ENCODE assay signal across 21 mouse cellular contexts in genomic region chr5:120602210-120602609, GRCm38 (mm10). TPM values are rescaled to one million over a fixed set of nuclear protein-coding genes. Genes with fewer than 3 reads are reported as not detected.
DNase-seq lines count a peak whose midpoint lies in the region; ATAC-seq lines count a peak whose summit lies in the region.
"Had no signal": no experiment of that assay in that cellular context is flagged by ENCODE, and none has a peak within 500 bp of the region (broad histone marks: within the 10 kb centered on the region; RNA-seq: fewer than 3 reads in every experiment).

No protein-coding gene starts in this region.

- peaks cover 45% of the 10 kb centered on the region for H3K4me1 ChIP-seq in hindbrain, embryonic 10.5 days (replicated peaks)
- H3K4me1 ChIP-seq in hindbrain, embryonic 13.5 days (replicated peaks) = peaks cover 9% of the 10 kb centered on the region

- H3K4me3 ChIP-seq in hindbrain, embryonic 10.5 days = no peak overlapping the region
- H3K4me3 ChIP-seq in hindbrain, embryonic 13.5 days = no peak overlapping the region
- H3K4me3 ChIP-seq: embryonic facial prominence, embryonic 12.5 days; forebrain, embryonic 12.5 days; heart, embryonic 13.5 days; hindbrain, embryonic 12.5 days had no signal

- ATAC-seq in cerebellum, adult (ENCODE audit: insufficient number of reproducible peaks, low FRiP score, low TSS enrichment) = no peak
- ATAC-seq in hindbrain, embryonic 13.5 days (ENCODE audit: low FRiP score) = no peak
- ATAC-seq: forebrain, postnatal 0 days; hindbrain, postnatal 0 days had no signal

- peak overlapping the region; percentile 54; the same call in 1 of the 2 replicates for H3K27ac ChIP-seq in hindbrain, embryonic 10.5 days
- H3K27ac ChIP-seq in hindbrain, embryonic 13.5 days = no peak overlapping the region
- H3K27ac ChIP-seq: embryonic facial prominence, embryonic 12.5 days; forebrain, embryonic 12.5 days; hindbrain, embryonic 12.5 days; hindbrain, postnatal 0 days had no signal

- no peaks in the 10 kb centered on the region for H3K27me3 ChIP-seq in hindbrain, embryonic 10.5 days (ENCODE audit: insufficient read depth, poor library complexity, severe bottlenecking)
- no peaks in the 10 kb centered on the region for H3K27me3 ChIP-seq in hindbrain, embryonic 13.5 days
- H3K27me3 ChIP-seq: embryonic facial prominence, embryonic 12.5 days; forebrain, embryonic 12.5 days; hindbrain, embryonic 12.5 days had no signal

- no peak overlapping the region for H3K4me2 ChIP-seq in hindbrain, embryonic 13.5 days
- H3K4me2 ChIP-seq: embryonic facial prominence, embryonic 12.5 days; forebrain, embryonic 12.5 days; heart, embryonic 13.5 days; hindbrain, embryonic 12.5 days had no signal

- H3K9ac ChIP-seq in hindbrain, embryonic 13.5 days = no peak overlapping the region
- H3K9ac ChIP-seq: embryonic facial prominence, embryonic 12.5 days; forebrain, embryonic 12.5 days; forebrain, postnatal 0 days; heart, embryonic 13.5 days; hindbrain, embryonic 12.5 days had no signal

- no peaks in the 10 kb centered on the region for H3K9me3 ChIP-seq in hindbrain, embryonic 10.5 days
- H3K9me3 ChIP-seq in hindbrain, embryonic 13.5 days = no peaks in the 10 kb centered on the region
- H3K9me3 ChIP-seq: embryonic facial prominence, embryonic 12.5 days; forebrain, embryonic 12.5 days; heart, embryonic 13.5 days; hindbrain, embryonic 12.5 days had no signal

- DNase-seq in cerebellum, adult 18-20 months = peak; percentile 69 to 75
- DNase-seq in hindbrain, embryonic 10.5 days (ENCODE audit: low spot score) = no peak
- DNase-seq in cerebellum, postnatal 10 days = peak; percentile 55 to 65
- no peak for DNase-seq in lung, postnatal 4 days
- DNase-seq in ovary, postnatal 10 days (ENCODE audit: low spot score) = no peak
- DNase-seq: adrenal gland, postnatal 10 days; embryo, embryonic 11 days; forebrain, postnatal 0 days; gastrocnemius, postnatal 14 days; heart, postnatal 36 days; kidney, adult 11 months had no signal

- no peaks in the 10 kb centered on the region for H3K36me3 ChIP-seq in hindbrain, embryonic 10.5 days
- H3K36me3 ChIP-seq in hindbrain, embryonic 13.5 days = peaks cover under 1% of the 10 kb centered on the region; the same call in 1 of the 2 replicates
- H3K36me3 ChIP-seq: embryonic facial prominence, embryonic 12.5 days; forebrain, embryonic 12.5 days; heart, embryonic 13.5 days; hindbrain, embryonic 12.5 days had no signal

- WGBS in hindbrain, embryonic 10.5 days = 90% methylated on average over 12 of the region's 12 CpGs
- WGBS in hindbrain, embryonic 13.5 days = 92% methylated on average over 12 of the region's 12 CpGs

RNA-seq across cellular contexts. Expression of gene Rita1, which starts 10.2 kb away (rescaled TPM):
- 19.0 and 19.6 TPM in 2 replicates for polyA plus RNA-seq in hindbrain, embryonic 10.5 days (2016; fragmentation: Nextera tagmentation; extraction: Ambion mirVana)
- polyA plus RNA-seq in hindbrain, embryonic 13.5 days (2015; fragmentation: Nextera tagmentation; extraction: Ambion mirVana) = 26.2 TPM in 2 replicates

RNA-seq across cellular contexts. Expression of gene Ddx54, which starts 10.3 kb away (rescaled TPM):
- polyA plus RNA-seq in hindbrain, embryonic 10.5 days (2016; fragmentation: Nextera tagmentation; extraction: Ambion mirVana) = 62.2 and 64.7 TPM in 2 replicates
- 44.0 and 47.7 TPM in 2 replicates for polyA plus RNA-seq in hindbrain, embryonic 13.5 days (2015; fragmentation: Nextera tagmentation; extraction: Ambion mirVana)

RNA-seq across cellular contexts. Expression of gene Iqcd, which starts 13.4 kb away (rescaled TPM):
- polyA plus RNA-seq in hindbrain, embryonic 10.5 days (2016; fragmentation: Nextera tagmentation; extraction: Ambion mirVana) = 1.3 and 2.8 TPM in 2 replicates
- 2.4 and 2.6 TPM in 2 replicates for polyA plus RNA-seq in hindbrain, embryonic 13.5 days (2015; fragmentation: Nextera tagmentation; extraction: Ambion mirVana)

RNA-seq across cellular contexts. Expression of gene Tpcn1, which starts 13.7 kb away (rescaled TPM):
- polyA plus RNA-seq in hindbrain, embryonic 10.5 days (2016; fragmentation: Nextera tagmentation; extraction: Ambion mirVana) = 12.5 and 12.9 TPM in 2 replicates
- polyA plus RNA-seq in hindbrain, embryonic 13.5 days (2015; fragmentation: Nextera tagmentation; extraction: Ambion mirVana) = 18.2 and 18.7 TPM in 2 replicates

RNA-seq across cellular contexts. Expression of gene Cfap73, which starts 31.8 kb away (rescaled TPM):
- 0.85 TPM in 1 of 2 replicates, not detected in the other for polyA plus RNA-seq in hindbrain, embryonic 10.5 days (2016; fragmentation: Nextera tagmentation; extraction: Ambion mirVana)
- 0.28 and 0.49 TPM in 2 replicates for polyA plus RNA-seq in hindbrain, embryonic 13.5 days (2015; fragmentation: Nextera tagmentation; extraction: Ambion mirVana)
- polyA plus RNA-seq: C2C12; embryonic facial prominence, embryonic 12.5 days; heart, embryonic 13.5 days; heart, postnatal 0 days; intestine, embryonic 14.5 days had no signal

Comparison
In these comparisons a context has a peak if more than half of its experiments do, and no peak if none do; other contexts are left out.
1. DNase-seq: peak in cerebellum, adult 18-20 months (2 of 2) and cerebellum, postnatal 10 days (2 of 2); none in hindbrain, embryonic 10.5 days (single experiment), lung, postnatal 4 days (0 of 2) and ovary, postnatal 10 days (single experiment).